Mouse (Mus musculus) C2C12 (cell line): Measurements from ENCODE around the gene Slc17a3. TPM values are rescaled to one million over a fixed set of nuclear protein-coding genes. Genes with fewer than 3 reads are reported as not detected.

Source experiments
- H3K27me3 ChIP-seq: one replicate; pipeline ENCODE4 v1.6.1; 2011; ENCODE audit not compliant: control insufficient read depth, insufficient read depth, insufficient read length
- H3K36me3 ChIP-seq: one replicate; pipeline ENCODE4 v1.6.1; 2011; ENCODE audit not compliant: control insufficient read depth, insufficient read depth
- H3K4me3 ChIP-seq: one replicate; pipeline ENCODE4 v1.5.1; 2011; ENCODE audit warnings: mild to moderate bottlenecking, control low read depth; ENCODE audit not compliant: poor library complexity, insufficient read depth, severe bottlenecking
- H3K79me2 ChIP-seq: one replicate; pipeline ENCODE4 v1.6.1; 2011; ENCODE audit not compliant: control insufficient read depth, insufficient read depth
- H3K79me3 ChIP-seq: one replicate; pipeline ENCODE4 v1.6.1; 2011; ENCODE audit warnings: low read depth, control low read depth
- H3ac ChIP-seq: one replicate; pipeline ENCODE3; 2011; ENCODE audit warnings: low read depth; ENCODE audit not compliant: control insufficient read depth, insufficient read length
- CEBPB ChIP-seq: IDR thresholded peaks from one replicate; pipeline ENCODE4 v1.6.1; 2011; ENCODE audit warnings: low read depth, mild to moderate bottlenecking, control low read depth, moderate library complexity
- CTCF ChIP-seq: IDR thresholded peaks from one replicate; pipeline ENCODE4 v1.5.1; 2011; ENCODE audit not compliant: control insufficient read depth, insufficient read depth, insufficient read length
- FOSL1 ChIP-seq: IDR thresholded peaks from one replicate; pipeline ENCODE4 v1.8.0; 2011; ENCODE audit warnings: mild to moderate bottlenecking, low read length; ENCODE audit not compliant: poor library complexity, insufficient read depth, severe bottlenecking
- MAX ChIP-seq: IDR thresholded peaks from one replicate; pipeline ENCODE4 v1.6.1; 2011; ENCODE audit warnings: mild to moderate bottlenecking, control low read depth
- MYOD1 ChIP-seq: IDR thresholded peaks from one replicate; pipeline ENCODE4 v1.6.1; 2011; ENCODE audit warnings: low read depth; ENCODE audit not compliant: control insufficient read depth, insufficient read length
- MYOG ChIP-seq: IDR thresholded peaks from one replicate; pipeline ENCODE4 v1.6.1; 2011; ENCODE audit not compliant: control insufficient read depth, insufficient read length; ENCODE audit errors: extremely low read depth
- USF1 ChIP-seq: IDR thresholded peaks from one replicate; pipeline ENCODE4 v1.6.1; 2011; ENCODE audit warnings: low read depth, mild to moderate bottlenecking, control low read depth, moderate library complexity
- polyA plus RNA-seq: library from polyadenylated mRNA; unstranded; fragments of >200 nt; fragmentation: generic; extraction: Trizol; gene quantifications from one replicate; pipeline ENCODE4 v1.2.1, GENCODE M21; 2012; ENCODE audit warnings: missing spikeins

Gene Slc17a3
- polyA plus RNA-seq, 1 experiment = not detected

GRCm38 (mm10) chr13:23836630-23837029, 2.6 kb upstream of the Slc17a3 start:
- H3K27me3 ChIP-seq = peaks cover 5% of the 10 kb centered on the region
- H3K79me2 ChIP-seq = no peaks in the 10 kb centered on the region
- no peaks in the 10 kb centered on the region for H3K36me3 ChIP-seq
- H3K79me3 ChIP-seq = no peaks in the 10 kb centered on the region
- TF ChIP-seq USF1 (no peak), CTCF (no peak), FOSL1 (no peak), MAX (no peak), MYOG (no peak), MYOD1 (no peak), CEBPB (no peak)
- no peak overlapping the region for H3ac ChIP-seq
- H3K4me3 ChIP-seq = no peak overlapping the region

GRCm38 (mm10) chr13:23845851-23846250, 6.6 kb downstream of the Slc17a3 start:
- H3K79me2 ChIP-seq = no peaks in the 10 kb centered on the region

GRCm38 (mm10) chr13:23849299-23849698, 10.1 kb downstream of the Slc17a3 start:
- no peak overlapping the region for H3K4me3 ChIP-seq
- H3K36me3 ChIP-seq = no peaks in the 10 kb centered on the region
- no peaks in the 10 kb centered on the region for H3K79me3 ChIP-seq
- H3K27me3 ChIP-seq = no peaks in the 10 kb centered on the region
- no peak for TF ChIP-seq FOSL1
- TF ChIP-seq CTCF = no peak
- no peak for TF ChIP-seq MYOG
- no peak for TF ChIP-seq CEBPB
- TF ChIP-seq MYOD1 = no peak
- TF ChIP-seq MAX = no peak
- TF ChIP-seq USF1 = no peak
- H3ac ChIP-seq = no peak overlapping the region
- H3K79me2 ChIP-seq = no peaks in the 10 kb centered on the region

More at GRCm38 (mm10) chr13:23845851-23846250, 6.6 kb downstream of the Slc17a3 start:
- H3K79me3 ChIP-seq = no peaks in the 10 kb centered on the region
- no peak overlapping the region for H3ac ChIP-seq
- no peak overlapping the region for H3K4me3 ChIP-seq
- TF ChIP-seq MAX = no peak
- no peak for TF ChIP-seq MYOD1
- no peak for TF ChIP-seq MYOG
- TF ChIP-seq USF1 = no peak
- TF ChIP-seq CTCF = no peak
- no peak for TF ChIP-seq FOSL1
- TF ChIP-seq CEBPB = no peak
- no peaks in the 10 kb centered on the region for H3K36me3 ChIP-seq
- H3K27me3 ChIP-seq = peaks cover 6% of the 10 kb centered on the region

GRCm38 (mm10) chr13:23856401-23856800, 17.2 kb downstream of the Slc17a3 start:
- Histone ChIP-seq H3K27me3 (peaks cover 4% of the 10 kb centered on the region), H3K79me3 (no peaks in the 10 kb centered on the region), H3K79me2 (no peaks in the 10 kb centered on the region), H3K4me3 (no peak overlapping the region), H3K36me3 (no peaks in the 10 kb centered on the region), H3ac (no peak overlapping the region)
- TF ChIP-seq MAX (no peak), CTCF (no peak), FOSL1 (no peak), CEBPB (no peak), MYOG (no peak), MYOD1 (no peak), USF1 (no peak)

GRCm38 (mm10) chr13:23861815-23862214, 22.6 kb downstream of the Slc17a3 start:
- TF ChIP-seq CTCF = no peak
- TF ChIP-seq MYOG = no peak
- no peak for TF ChIP-seq USF1
- TF ChIP-seq FOSL1 = no peak
- TF ChIP-seq CEBPB = no peak
- TF ChIP-seq MAX = no peak
- TF ChIP-seq MYOD1 = no peak
- Histone ChIP-seq H3K27me3 (peaks cover 5% of the 10 kb centered on the region), H3K79me2 (no peaks in the 10 kb centered on the region), H3K36me3 (no peaks in the 10 kb centered on the region), H3K79me3 (no peaks in the 10 kb centered on the region), H3ac (no peak overlapping the region), H3K4me3 (no peak overlapping the region)

GRCm38 (mm10) chr13:23864711-23865110, 25.5 kb downstream of the Slc17a3 start:
- TF ChIP-seq FOSL1 (no peak), MAX (no peak), CEBPB (no peak), CTCF (no peak), USF1 (no peak), MYOD1 (no peak), MYOG (no peak)
- H3K79me3 ChIP-seq = no peaks in the 10 kb centered on the region
- H3K4me3 ChIP-seq = no peak overlapping the region
- H3ac ChIP-seq = no peak overlapping the region
- H3K79me2 ChIP-seq = no peaks in the 10 kb centered on the region
- H3K27me3 ChIP-seq = peaks cover 9% of the 10 kb centered on the region
- H3K36me3 ChIP-seq = no peaks in the 10 kb centered on the region
